Mouse (Mus musculus): ENCODE measurements around the gene Kctd2. TPM values are rescaled to one million over a fixed set of nuclear protein-coding genes. Genes with fewer than 3 reads are reported as not detected.
"Not testable (repeated sequence)": the region's sequence is repeated elsewhere in the genome, so short reads cannot be mapped to it uniquely, and the experiment has no call there.

Kctd2 gene
- polyA plus RNA-seq, 1 experiment from 2014 or later: 25.3 TPM

- WGBS: 83% methylated on average over 11 of the region's 11 CpGs
- no peak overlapping the region for H3K4me2 ChIP-seq (replicated peaks)
- no peak overlapping the region for H3K27ac ChIP-seq
- no peak for ATAC-seq
- no peak overlapping the region for H3K9ac ChIP-seq (replicated peaks)
- H3K36me3 ChIP-seq: no peaks in the 10 kb centered on the region
- no peaks in the 10 kb centered on the region for H3K4me1 ChIP-seq (replicated peaks)
- H3K4me3 ChIP-seq (replicated peaks): no peak overlapping the region
- no peaks in the 10 kb centered on the region for H3K9me3 ChIP-seq
- no peaks in the 10 kb centered on the region for H3K27me3 ChIP-seq
These were observed 27.5 kb downstream of the Kctd2 start for GRCm38 (mm10) chr11:115447321-115447885.

GRCm38 (mm10) chr11:115448075-115448474 lies 28.1 kb downstream of the Kctd2 start:
- Histone ChIP-seq H3K27ac (no peak overlapping the region), H3K27me3 (no peaks in the 10 kb centered on the region), H3K4me2 (replicated peaks) (no peak overlapping the region), H3K36me3 (no peaks in the 10 kb centered on the region), H3K4me3 (replicated peaks) (no peak overlapping the region), H3K4me1 (replicated peaks) (no peaks in the 10 kb centered on the region), H3K9ac (replicated peaks) (no peak overlapping the region), H3K9me3 (no peaks in the 10 kb centered on the region)
- 84% methylated on average over 16 of the region's 16 CpGs for WGBS
- no peak for ATAC-seq

GRCm38 (mm10) chr11:115448998-115449397 lies 29.1 kb downstream of the Kctd2 start:
- no peaks in the 10 kb centered on the region for H3K9me3 ChIP-seq
- no peak overlapping the region for H3K9ac ChIP-seq (replicated peaks)
- ATAC-seq: no peak
- no peaks in the 10 kb centered on the region for H3K4me1 ChIP-seq (replicated peaks)
- H3K27ac ChIP-seq: no peak overlapping the region
- H3K4me2 ChIP-seq (replicated peaks): no peak overlapping the region
- no peaks in the 10 kb centered on the region for H3K36me3 ChIP-seq
- H3K4me3 ChIP-seq (replicated peaks): no peak overlapping the region
- WGBS: 61% methylated on average over 7 of the region's 7 CpGs
- H3K27me3 ChIP-seq: no peaks in the 10 kb centered on the region

GRCm38 (mm10) chr11:115450176-115450575 lies 30.2 kb downstream of the Kctd2 start:
- H3K4me1 ChIP-seq (replicated peaks): no peaks in the 10 kb centered on the region
- no peak overlapping the region for H3K4me3 ChIP-seq (replicated peaks)
- H3K4me2 ChIP-seq (replicated peaks): no peak overlapping the region
- 93% methylated on average over 7 of the region's 7 CpGs for WGBS
- H3K27ac ChIP-seq: no peak overlapping the region
- no peaks in the 10 kb centered on the region for H3K36me3 ChIP-seq
- no peaks in the 10 kb centered on the region for H3K27me3 ChIP-seq
- H3K9me3 ChIP-seq: no peaks in the 10 kb centered on the region
- no peak overlapping the region for H3K9ac ChIP-seq (replicated peaks)
- no peak for ATAC-seq

- 89% methylated on average over 8 of the region's 8 CpGs for WGBS
- Histone ChIP-seq H3K27me3 (no peaks in the 10 kb centered on the region), H3K9me3 (no peaks in the 10 kb centered on the region), H3K4me3 (replicated peaks) (no peak overlapping the region), H3K36me3 (no peaks in the 10 kb centered on the region), H3K4me1 (replicated peaks) (no peaks in the 10 kb centered on the region), H3K4me2 (replicated peaks) (no peak overlapping the region), H3K27ac (no peak overlapping the region), H3K9ac (replicated peaks) (no peak overlapping the region)
- no peak for ATAC-seq
These were observed 31.9 kb downstream of the Kctd2 start for GRCm38 (mm10) chr11:115451781-115452241.

- H3K9me3 ChIP-seq: no peaks in the 10 kb centered on the region
- 76% methylated on average over 7 of the region's 7 CpGs for WGBS
- ATAC-seq: no peak
- no peak overlapping the region for H3K27ac ChIP-seq
- H3K4me3 ChIP-seq (replicated peaks): no peak overlapping the region
- peaks cover 2% of the 10 kb centered on the region for H3K4me1 ChIP-seq (replicated peaks)
- no peaks in the 10 kb centered on the region for H3K36me3 ChIP-seq
- no peak overlapping the region for H3K4me2 ChIP-seq (replicated peaks)
- H3K27me3 ChIP-seq: no peaks in the 10 kb centered on the region
- H3K9ac ChIP-seq (replicated peaks): no peak overlapping the region
These were observed 32.4 kb downstream of the Kctd2 start for GRCm38 (mm10) chr11:115452281-115452860.

GRCm38 (mm10) chr11:115453306-115453705 lies 33.4 kb downstream of the Kctd2 start:
- H3K9ac ChIP-seq (replicated peaks): no peak overlapping the region
- no peaks in the 10 kb centered on the region for H3K27me3 ChIP-seq
- H3K27ac ChIP-seq: no peak overlapping the region
- no peaks in the 10 kb centered on the region for H3K9me3 ChIP-seq
- peaks cover 5% of the 10 kb centered on the region for H3K4me1 ChIP-seq (replicated peaks)
- WGBS: 75% methylated on average over 4 of the region's 4 CpGs
- ATAC-seq: no peak
- no peaks in the 10 kb centered on the region for H3K36me3 ChIP-seq
- no peak overlapping the region for H3K4me3 ChIP-seq (replicated peaks)
- no peak overlapping the region for H3K4me2 ChIP-seq (replicated peaks)

GRCm38 (mm10) chr11:115454822-115455221 lies 34.9 kb downstream of the Kctd2 start:
- not testable (repeated sequence) for H3K27ac ChIP-seq; H3K4me1 ChIP-seq (replicated peaks); H3K36me3 ChIP-seq; H3K27me3 ChIP-seq; H3K9me3 ChIP-seq; ATAC-seq; H3K9ac ChIP-seq (replicated peaks); H3K4me2 ChIP-seq (replicated peaks); H3K4me3 ChIP-seq (replicated peaks)
- WGBS: 83% methylated on average over 6 of the region's 6 CpGs

- Histone ChIP-seq H3K27me3 (no peaks in the 10 kb centered on the region), H3K9me3 (no peaks in the 10 kb centered on the region), H3K9ac (replicated peaks) (no peak overlapping the region), H3K27ac (no peak overlapping the region), H3K36me3 (no peaks in the 10 kb centered on the region), H3K4me2 (replicated peaks) (no peak overlapping the region), H3K4me1 (replicated peaks) (peaks cover 5% of the 10 kb centered on the region), H3K4me3 (replicated peaks) (no peak overlapping the region)
- WGBS: 85% methylated on average over 15 of the region's 15 CpGs
- no peak for ATAC-seq
These were observed 35.7 kb downstream of the Kctd2 start for GRCm38 (mm10) chr11:115455619-115456018.

- Histone ChIP-seq H3K9ac (replicated peaks) (no peak overlapping the region), H3K4me2 (replicated peaks) (no peak overlapping the region), H3K27me3 (no peaks in the 10 kb centered on the region), H3K27ac (no peak overlapping the region), H3K9me3 (no peaks in the 10 kb centered on the region), H3K4me3 (replicated peaks) (no peak overlapping the region), H3K36me3 (no peaks in the 10 kb centered on the region), H3K4me1 (replicated peaks) (peaks cover 5% of the 10 kb centered on the region)
- WGBS: 94% methylated on average over 4 of the region's 5 CpGs
- ATAC-seq: no peak
These were observed 36.3 kb downstream of the Kctd2 start for GRCm38 (mm10) chr11:115456182-115456581.

- Histone ChIP-seq H3K4me2 (replicated peaks) (no peak overlapping the region), H3K9ac (replicated peaks) (no peak overlapping the region), H3K27ac (no peak overlapping the region), H3K27me3 (no peaks in the 10 kb centered on the region), H3K36me3 (no peaks in the 10 kb centered on the region), H3K9me3 (no peaks in the 10 kb centered on the region), H3K4me3 (replicated peaks) (no peak overlapping the region), H3K4me1 (replicated peaks) (peaks cover 5% of the 10 kb centered on the region)
- no peak for ATAC-seq
- WGBS: 44% methylated on average over 6 of the region's 6 CpGs
These were observed 37.5 kb downstream of the Kctd2 start for GRCm38 (mm10) chr11:115457405-115457804.

- no peak overlapping the region for H3K4me2 ChIP-seq (replicated peaks)
- H3K27ac ChIP-seq: no peak overlapping the region
- no peak overlapping the region for H3K9ac ChIP-seq (replicated peaks)
- no peaks in the 10 kb centered on the region for H3K27me3 ChIP-seq
- ATAC-seq: no peak
- H3K4me1 ChIP-seq (replicated peaks): peaks cover 7% of the 10 kb centered on the region
- H3K36me3 ChIP-seq: no peaks in the 10 kb centered on the region
- H3K4me3 ChIP-seq (replicated peaks): no peak overlapping the region
- 19% methylated on average over 8 of the region's 8 CpGs for WGBS
- H3K9me3 ChIP-seq: no peaks in the 10 kb centered on the region
These were observed 41.0 kb downstream of the Kctd2 start for GRCm38 (mm10) chr11:115460976-115461375.

GRCm38 (mm10) chr11:115461846-115462242 lies 41.9 kb downstream of the Kctd2 start:
- no peak overlapping the region for H3K27ac ChIP-seq
- H3K4me1 ChIP-seq (replicated peaks): peaks cover 7% of the 10 kb centered on the region
- H3K4me2 ChIP-seq (replicated peaks): no peak overlapping the region
- H3K9ac ChIP-seq (replicated peaks): no peak overlapping the region
- H3K4me3 ChIP-seq (replicated peaks): no peak overlapping the region
- no peaks in the 10 kb centered on the region for H3K27me3 ChIP-seq
- H3K36me3 ChIP-seq: no peaks in the 10 kb centered on the region
- 76% methylated on average over 5 of the region's 5 CpGs for WGBS
- H3K9me3 ChIP-seq: no peaks in the 10 kb centered on the region
- no peak for ATAC-seq

Data from midbrain, embryonic 13.5 days (tissue).